ENCODE assay signal across 25 mouse cellular contexts in genomic region chr2:118804474-118804873, GRCm38 (mm10). TPM values are rescaled to one million over a fixed set of nuclear protein-coding genes. Genes with fewer than 3 reads are reported as not detected.
DNase-seq lines count a peak whose midpoint lies in the region; ATAC-seq and TF ChIP-seq lines count a peak whose summit lies in the region.
"Had no signal": no experiment of that assay in that cellular context is flagged by ENCODE, and none has a peak within 500 bp of the region (broad histone marks: within the 10 kb centered on the region; RNA-seq: fewer than 3 reads in every experiment).

No protein-coding gene starts in this region.

- no peak overlapping the region for H3K4me3 ChIP-seq in liver, postnatal 0 days (ENCODE audit: low read depth, low read length)
- H3K4me3 ChIP-seq: gastrocnemius, adult 2 months; heart, embryonic 15.5 days; intestine, embryonic 15.5 days; limb, embryonic 15.5 days had no signal

- no peak overlapping the region for H3K9ac ChIP-seq in liver, postnatal 0 days (replicated peaks)
- H3K9ac ChIP-seq: heart, embryonic 15.5 days; intestine, embryonic 15.5 days; limb, embryonic 15.5 days had no signal

- TF ChIP-seq CTCF in liver, postnatal 0 days (IDR thresholded peaks at IDR 0.05; ENCODE audit: low read depth): no peak

- no peaks in the 10 kb centered on the region for H3K27me3 ChIP-seq in liver, postnatal 0 days (ENCODE audit: insufficient read depth, low read length)
- H3K27me3 ChIP-seq: heart, embryonic 15.5 days; intestine, embryonic 15.5 days; limb, embryonic 15.5 days had no signal

- peak; percentile 36 for DNase-seq in 416B (ENCODE audit: low read depth)
- DNase-seq in A20 (ENCODE audit: low read depth, low spot score): peak; percentile 89
- DNase-seq in liver, postnatal 0 days: peak; percentile 43
- DNase-seq in right cerebral cortex, adult 2 months (ENCODE audit: low spot score in 2 of 2): no peak
- no peak for DNase-seq in kidney, postnatal 36 days
- no peak for DNase-seq in testis, postnatal 10 days (ENCODE audit: low spot score)
- DNase-seq in heart, postnatal 25 days (ENCODE audit: low spot score): no peak
- DNase-seq: adrenal gland, postnatal 14 days; cerebellum, adult 2 months; gastrocnemius, adult 2 months; heart, adult 18-20 months; kidney, postnatal 25 days; thymus, adult 2 months had no signal

- H3K27ac ChIP-seq in liver, postnatal 0 days (ENCODE audit: low read depth): no peak overlapping the region
- H3K27ac ChIP-seq: gastrocnemius, adult 2 months; heart, embryonic 15.5 days; intestine, embryonic 15.5 days; limb, embryonic 15.5 days; macrophage had no signal

- intact Hi-C loops in heart, postnatal 25 days (cut with DNase I): no loop called here

- H3K4me1 ChIP-seq in liver, postnatal 0 days (ENCODE audit: insufficient read depth): peaks cover 31% of the 10 kb centered on the region
- H3K4me1 ChIP-seq: heart, embryonic 15.5 days; intestine, embryonic 15.5 days; limb, embryonic 15.5 days had no signal

- H3K9me3 ChIP-seq in liver, postnatal 0 days (ENCODE audit: low read length): no peaks in the 10 kb centered on the region
- H3K9me3 ChIP-seq: heart, embryonic 15.5 days; intestine, embryonic 15.5 days; limb, embryonic 15.5 days had no signal

- H3K4me2 ChIP-seq in liver, postnatal 0 days (ENCODE audit: low read depth, low read length): no peak overlapping the region
- H3K4me2 ChIP-seq: heart, embryonic 15.5 days; intestine, embryonic 15.5 days; limb, embryonic 15.5 days had no signal

- TF ChIP-seq EP300 in liver, postnatal 0 days (IDR thresholded peaks at IDR 0.05; ENCODE audit: low read depth): no peak

- ATAC-seq in hematopoietic stem cell, adult 5-6 weeks (replicated peaks in 1 of 2; ENCODE audit: insufficient read depth in 1 of 2, low FRiP score in 2 of 2, low TSS enrichment in 1 of 2, low read depth in 1 of 2, poor library complexity in 2 of 2, severe bottlenecking in 2 of 2): peak; percentile 42 to 69; a peak in 3 of 4 replicates
- ATAC-seq in liver, postnatal 0 days: peak; percentile 58; the same call in 1 of the 2 replicates
- ATAC-seq: midbrain, embryonic 16.5 days had no signal

- 36% methylated on average over 2 of the region's 2 CpGs for WGBS in liver, postnatal 0 days (ENCODE audit: insufficient replicate concordance)

- H3K36me3 ChIP-seq in liver, postnatal 0 days (replicated peaks; ENCODE audit: insufficient read depth, low read length): no peaks in the 10 kb centered on the region
- H3K36me3 ChIP-seq: heart, embryonic 15.5 days; intestine, embryonic 15.5 days; limb, embryonic 15.5 days had no signal

RNA-seq across cellular contexts. Expression of gene Knstrn, which starts 9.3 kb away (rescaled TPM):
- total RNA-seq in hematopoietic stem cell, adult 5-6 weeks (2017): 97.9 and 151 TPM in 2 replicates
- polyA plus RNA-seq in liver, postnatal 0 days (2015; fragmentation: Nextera tagmentation; extraction: Ambion mirVana): 28.8 and 31.4 TPM in 2 replicates
- total RNA-seq in heart, postnatal 25 days (2021): 1 to 10 TPM; 1.4 to 1.6 TPM

RNA-seq across cellular contexts. Expression of gene Disp2, which starts 25.0 kb away (rescaled TPM):
- total RNA-seq in hematopoietic stem cell, adult 5-6 weeks (2017): not detected in 2 replicates
- polyA plus RNA-seq in liver, postnatal 0 days (2015; fragmentation: Nextera tagmentation; extraction: Ambion mirVana): 0.06 and 0.14 TPM in 2 replicates
- under 1 TPM in 1 of 2 experiments, not detected in 1; 0.03 TPM for total RNA-seq in heart, postnatal 25 days (2021)
- total RNA-seq: gastrocnemius, adult 2 months had no signal
- polyA plus RNA-seq: macrophage had no signal

RNA-seq across cellular contexts. Expression of gene Phgr1, which starts 31.9 kb away (rescaled TPM):
- not detected in 2 replicates for total RNA-seq in hematopoietic stem cell, adult 5-6 weeks (2017)
- polyA plus RNA-seq in liver, postnatal 0 days (2015; fragmentation: Nextera tagmentation; extraction: Ambion mirVana): not detected in 2 replicates
- not detected for total RNA-seq in heart, postnatal 25 days (2021)
- total RNA-seq: adrenal gland, postnatal 14 days; gastrocnemius, adult 2 months; heart, adult 18-20 months; layer of hippocampus, postnatal 10 days; left cerebral cortex, postnatal 25 days had no signal
- polyA plus RNA-seq: cerebellum, adult 2 months; cortical plate, adult 2 months; heart, embryonic 15.5 days; hindbrain, embryonic 11.5 days; macrophage; midbrain, embryonic 16.5 days; neural tube, embryonic 11.5 days; urinary bladder, adult 2 months had no signal

RNA-seq across cellular contexts. Expression of gene Ccdc9b, which starts 42.0 kb away (rescaled TPM):
- 2.1 and 2.8 TPM in 2 replicates for total RNA-seq in hematopoietic stem cell, adult 5-6 weeks (2017)
- 0.36 and 0.52 TPM in 2 replicates for polyA plus RNA-seq in liver, postnatal 0 days (2015; fragmentation: Nextera tagmentation; extraction: Ambion mirVana)
- total RNA-seq in heart, postnatal 25 days (2021): 10 to 100 TPM; 23.0 to 24.2 TPM

RNA-seq across cellular contexts. Expression of gene Ivd, which starts 57.3 kb away (rescaled TPM):
- total RNA-seq in hematopoietic stem cell, adult 5-6 weeks (2017): 30.4 and 35.1 TPM in 2 replicates
- 47.0 and 50.4 TPM in 2 replicates for polyA plus RNA-seq in liver, postnatal 0 days (2015; fragmentation: Nextera tagmentation; extraction: Ambion mirVana)
- total RNA-seq in heart, postnatal 25 days (2021): 100 to 1,000 TPM; 297 to 304 TPM

Comparison
In these comparisons a context has a peak if more than half of its experiments do, and no peak if none do; other contexts are left out.
1. DNase-seq: peak in 416B (single experiment), A20 (single experiment) and liver, postnatal 0 days (single experiment); none in right cerebral cortex, adult 2 months (0 of 2), kidney, postnatal 36 days (0 of 2), testis, postnatal 10 days (single experiment) and heart, postnatal 25 days (single experiment).
2. RNA of gene Knstrn, which starts 9.3 kb away (total RNA-seq): 97.9 to 151 TPM in hematopoietic stem cell, adult 5-6 weeks; 1.4 to 1.6 TPM in heart, postnatal 25 days; every median in the first group is over 10 times any median in the second.